Mouse (Mus musculus) MEL (cell line): Measurements from ENCODE around the gene Flrt2.

Experiments
- BHLHE40 ChIP-seq: IDR thresholded peaks from 2 replicates; pipeline ENCODE4 v1.6.1; 2012; ENCODE audit warnings: low read depth, mild to moderate bottlenecking, inconsistent platforms, low read length, improper control_type of control experiment, borderline replicate concordance
- CTCF ChIP-seq, 3 experiments: IDR thresholded peaks in 2 of 3; conservative IDR thresholded peaks in 1 of 3; 2 replicates each; pipeline ENCODE4 v1.5.1; 2011 to 2012; ENCODE audit warnings: low read length in 3 of 3, low read depth in 2 of 3, mild to moderate bottlenecking in 2 of 3, improper control_type of control experiment in 1 of 3, inconsistent platforms in 1 of 3, mixed read lengths in 1 of 3, moderate library complexity in 1 of 3; ENCODE audit not compliant: control insufficient read depth in 1 of 3, insufficient read depth in 1 of 3, poor library complexity in 1 of 3, severe bottlenecking in 1 of 3
- ELF1 ChIP-seq: IDR thresholded peaks from 2 replicates; pipeline ENCODE4 v1.6.1; 2014; ENCODE audit warnings: low read depth, mild to moderate bottlenecking, inconsistent platforms, low read length, improper control_type of control experiment, moderate library complexity
- EP300 ChIP-seq, 2 experiments: IDR thresholded peaks; 2 replicates each; pipeline ENCODE4 v1.6.1; 2011; ENCODE audit warnings: improper control_type of control experiment in 2 of 2, low read length in 2 of 2, low read depth in 1 of 2, mild to moderate bottlenecking in 1 of 2
- GATA1 ChIP-seq: IDR thresholded peaks from 2 replicates; pipeline ENCODE4 v1.6.1; 2011; ENCODE audit warnings: low read depth, low read length, improper control_type of control experiment
- MEF2A ChIP-seq: IDR thresholded peaks from 2 replicates; pipeline ENCODE4 v1.6.1; 2014; ENCODE audit warnings: low read depth, mild to moderate bottlenecking, inconsistent platforms, low read length, improper control_type of control experiment; ENCODE audit not compliant: poor library complexity, insufficient replicate concordance, severe bottlenecking; ENCODE audit errors: extremely low read depth
- POLR2A ChIP-seq, 2 experiments: IDR thresholded peaks; 2 replicates each; pipeline ENCODE4 v1.6.1; 2011 to 2012; ENCODE audit warnings: low read length in 2 of 2, mild to moderate bottlenecking in 2 of 2, control low read depth in 1 of 2, improper control_type of control experiment in 1 of 2, low read depth in 1 of 2, moderate library complexity in 1 of 2; ENCODE audit not compliant: control insufficient read depth in 1 of 2, insufficient read depth in 1 of 2, poor library complexity in 1 of 2
- TAL1 ChIP-seq: IDR thresholded peaks from 2 replicates; pipeline ENCODE4 v1.6.1; 2012; ENCODE audit warnings: mild to moderate bottlenecking, inconsistent platforms, low read length, moderate library complexity, mixed read lengths
- TCF12 ChIP-seq: IDR thresholded peaks from 2 replicates; pipeline ENCODE4 v1.6.1; 2014; ENCODE audit warnings: low read depth, mild to moderate bottlenecking, inconsistent platforms, low read length, improper control_type of control experiment, moderate library complexity
- USF1 ChIP-seq: IDR thresholded peaks from 2 replicates; pipeline ENCODE4 v1.6.1; 2014; ENCODE audit warnings: low read depth, mild to moderate bottlenecking, inconsistent platforms, low read length, improper control_type of control experiment, moderate library complexity
- USF2 ChIP-seq, 2 experiments: IDR thresholded peaks; 2 replicates each; pipeline ENCODE4 v1.6.1; 2011 to 2012; ENCODE audit warnings: improper control_type of control experiment in 2 of 2, low read length in 2 of 2, borderline replicate concordance in 1 of 2, inconsistent platforms in 1 of 2, low read depth in 1 of 2, mild to moderate bottlenecking in 1 of 2; ENCODE audit not compliant: insufficient read depth in 1 of 2
- ZC3H11A ChIP-seq: IDR thresholded peaks from 2 replicates; pipeline ENCODE4 v1.6.1; 2012; ENCODE audit warnings: low read depth, mild to moderate bottlenecking, inconsistent platforms, low read length, improper control_type of control experiment
- ZNF384 ChIP-seq: IDR thresholded peaks from 2 replicates; pipeline ENCODE4 v1.6.1; 2012; ENCODE audit warnings: low read depth, mild to moderate bottlenecking, inconsistent platforms, low read length, improper control_type of control experiment

GRCm38 (mm10) chr12:95749248-95749647 lies 57.2 kb downstream of the Flrt2 start:
- TF ChIP-seq POLR2A (IDR thresholded peaks at IDR 0.05; ENCODE audit: control insufficient read depth in 1 of 2, insufficient read depth in 1 of 2, low read depth in 1 of 2, low read length in 2 of 2, poor library complexity in 1 of 2) = no peak
- TF ChIP-seq TAL1 = no peak
- no peak for TF ChIP-seq ZNF384
- TF ChIP-seq ELF1 = no peak
- no peak for TF ChIP-seq MEF2A
- TF ChIP-seq EP300 (IDR thresholded peaks at IDR 0.05; ENCODE audit: low read depth in 1 of 2, low read length in 2 of 2) = no peak
- no peak for TF ChIP-seq CTCF (IDR thresholded peaks at IDR 0.05 in 2 of 3, conservative IDR thresholded peaks at IDR 0.05 in 1 of 3; ENCODE audit: control insufficient read depth in 1 of 3, insufficient read depth in 1 of 3, low read depth in 2 of 3, low read length in 3 of 3, poor library complexity in 1 of 3, severe bottlenecking in 1 of 3)
- TF ChIP-seq TCF12 = no peak
- TF ChIP-seq BHLHE40 = no peak
- TF ChIP-seq ZC3H11A = no peak
- TF ChIP-seq USF2 (IDR thresholded peaks at IDR 0.05; ENCODE audit: borderline replicate concordance in 1 of 2, insufficient read depth in 1 of 2, low read depth in 1 of 2, low read length in 2 of 2) = no peak
- no peak for TF ChIP-seq GATA1
- no peak for TF ChIP-seq USF1
